Mouse (Mus musculus): Measurements from ENCODE around the gene Psmb11.

DNA sequence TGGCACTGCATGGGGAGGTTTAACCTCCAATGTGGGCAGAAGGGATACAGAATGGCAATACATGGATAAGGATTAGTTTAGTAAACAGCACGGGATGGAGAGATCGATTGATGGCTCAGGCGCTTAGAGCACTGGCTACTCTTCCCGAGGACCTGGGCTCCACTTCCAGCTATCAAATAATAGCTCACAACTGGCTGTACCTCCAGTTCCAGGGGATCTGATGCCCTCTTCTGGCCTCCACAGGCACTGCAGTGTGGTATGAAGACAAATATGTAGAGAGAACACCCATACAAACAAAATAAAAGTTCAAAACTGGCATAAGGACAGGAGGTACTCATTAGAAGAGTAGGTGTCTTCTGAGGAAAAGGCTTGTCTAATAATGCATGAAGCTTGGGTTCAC is 48.1 kb downstream of the Psmb11 start:
- TF ChIP-seq CTCF (IDR thresholded peaks at IDR 0.05; ENCODE audit: insufficient read depth, low read length) (peak; percentile 72), POLR2A (IDR thresholded peaks at IDR 0.05; ENCODE audit: borderline replicate concordance, extremely low read depth, low read depth, low read length) (no peak)
